Comparison of ENCODE assay signal across 7 mouse cellular contexts in the genomic region with DNA sequence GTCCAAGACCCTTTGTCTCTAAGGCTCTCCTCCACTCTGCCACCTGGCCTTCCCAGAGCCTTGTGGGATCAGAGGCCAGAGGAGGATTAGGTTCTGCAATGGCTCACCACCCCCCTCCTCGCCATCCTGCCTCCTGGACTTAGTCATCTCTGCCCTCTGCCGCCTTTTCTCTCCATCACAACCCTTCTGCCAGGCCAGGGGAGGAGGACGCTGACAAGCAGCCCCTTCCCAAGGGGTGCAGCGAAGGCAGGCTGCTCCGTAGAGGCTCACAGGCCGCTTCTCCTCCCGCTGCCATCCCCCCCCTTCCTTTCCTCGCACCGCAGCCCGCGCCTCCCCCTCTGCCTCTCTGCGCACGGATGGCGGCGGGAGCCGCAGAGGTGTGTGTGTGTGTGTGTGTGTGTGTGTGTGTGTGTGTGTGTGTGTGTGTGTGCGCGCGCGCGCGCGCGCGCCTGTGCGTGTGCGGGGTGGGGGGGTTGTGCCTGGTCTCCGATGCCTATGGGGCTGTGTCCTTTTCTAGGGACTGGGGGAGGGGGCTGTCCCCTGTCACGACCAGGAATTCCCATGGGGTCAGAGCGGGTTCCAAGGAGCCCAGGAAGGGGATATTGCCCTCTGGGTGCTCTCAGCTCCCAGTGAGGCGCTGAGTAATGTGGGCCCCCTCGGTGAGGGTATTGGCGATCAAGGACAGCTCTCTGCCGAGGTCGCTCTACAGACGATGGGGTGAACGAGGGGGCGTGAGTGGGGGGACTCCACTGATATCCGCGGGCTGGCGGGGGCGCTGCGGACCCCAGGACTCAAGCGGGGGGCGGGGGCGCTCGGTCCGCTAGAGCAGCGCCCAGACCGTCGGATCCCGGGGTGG. TPM values are rescaled to one million over a fixed set of nuclear protein-coding genes. Genes with fewer than 3 reads are reported as not detected.
DNase-seq lines count a peak whose midpoint lies in the region; ATAC-seq and TF ChIP-seq lines count a peak whose summit lies in the region.

A gene (plus strand): TSS at position 177 of the 856 bp plus-strand sequence.

- no peak for TF ChIP-seq CTCF in bone marrow, adult 2 months (IDR thresholded peaks at IDR 0.05; ENCODE audit: control insufficient read depth, insufficient read depth, low read length)
- TF ChIP-seq CTCF in heart, postnatal 0 days (IDR thresholded peaks at IDR 0.05; ENCODE audit: low read depth) = no peak
- TF ChIP-seq CTCF in small intestine, adult 2 months (IDR thresholded peaks at IDR 0.05; ENCODE audit: extremely low read depth, insufficient read length, insufficient replicate concordance, low read depth, low read length) = no peak

- H3K36me3 ChIP-seq in heart, postnatal 0 days (replicated peaks; ENCODE audit: control insufficient read depth, insufficient read depth, low read length) = no peaks in the 10 kb centered on the region
- H3K36me3 ChIP-seq in small intestine, adult 2 months (ENCODE audit: control insufficient read depth, insufficient read depth, low read length) = no peaks in the 10 kb centered on the region

- 2% methylated on average over 45 of the region's 52 CpGs for WGBS in bone marrow, adult 2 months
- WGBS in heart, postnatal 0 days = 3% methylated on average over 42 of the region's 52 CpGs
- WGBS in small intestine, adult 2 months = 2% methylated on average over 35 of the region's 52 CpGs

- H3K4me1 ChIP-seq in bone marrow, adult 2 months (ENCODE audit: control insufficient read depth, insufficient read depth, low read length) = no peaks in the 10 kb centered on the region
- H3K4me1 ChIP-seq in heart, postnatal 0 days (ENCODE audit: control insufficient read depth, insufficient read depth) = peaks cover 4% of the 10 kb centered on the region; the same call in 1 of the 2 replicates
- H3K4me1 ChIP-seq in small intestine, adult 2 months (ENCODE audit: control insufficient read depth, insufficient read depth, insufficient read length, low read length) = peaks cover 22% of the 10 kb centered on the region; the same call in 1 of the 2 replicates

- DNase-seq in Muller cell, postnatal 12 days (ENCODE audit: inconsistent ontology term) = peak; percentile 40
- no peak for DNase-seq in heart, postnatal 0 days (ENCODE audit: low spot score)
- DNase-seq in layer of hippocampus, adult 9-11 months = peak; percentile 62

- no peak for TF ChIP-seq EP300 in heart, postnatal 0 days (IDR thresholded peaks at IDR 0.05; ENCODE audit: low read depth)

- H3K4me3 ChIP-seq in bone marrow, adult 2 months (replicated peaks; ENCODE audit: control insufficient read depth, low read depth, low read length) = peak within 1 kb of the TSS; percentile 48
- peak within 1 kb of the TSS; percentile 48 for H3K4me3 ChIP-seq in heart, postnatal 0 days (ENCODE audit: low read depth, low read length)
- H3K4me3 ChIP-seq in small intestine, adult 2 months (ENCODE audit: low read depth, low read length) = peak within 1 kb of the TSS; percentile 83

- H3K9ac ChIP-seq in heart, postnatal 0 days (replicated peaks; ENCODE audit: low read depth, low read length) = peak within 1 kb of the TSS; percentile 51

- peaks cover 27% of the 10 kb centered on the region for H3K27me3 ChIP-seq in heart, postnatal 0 days (ENCODE audit: control insufficient read depth, insufficient read depth, low read length)
- H3K27me3 ChIP-seq in small intestine, adult 2 months (ENCODE audit: control insufficient read depth, insufficient read depth, low read length) = no peaks in the 10 kb centered on the region

- H3K27ac ChIP-seq in bone marrow, adult 2 months (ENCODE audit: control insufficient read depth, insufficient read depth, low read depth, low read length, poor library complexity) = no peak within 1 kb of the TSS
- H3K27ac ChIP-seq in heart, postnatal 0 days (ENCODE audit: low read depth) = no peak within 1 kb of the TSS
- no peak within 1 kb of the TSS for H3K27ac ChIP-seq in small intestine, adult 2 months (ENCODE audit: insufficient read depth, low read depth, low read length)

- ATAC-seq in erythroblast, adult 5-6 weeks (replicated peaks; ENCODE audit: low FRiP score, poor library complexity, severe bottlenecking) = no peak
- peak; percentile 12; the same call in 1 of the 2 replicates for ATAC-seq in heart, postnatal 0 days (ENCODE audit: insufficient read depth, low read depth)
- no peak for ATAC-seq in megakaryocyte progenitor cell, adult 5-6 weeks (replicated peaks; ENCODE audit: poor library complexity)

- no peaks in the 10 kb centered on the region for H3K9me3 ChIP-seq in heart, postnatal 0 days (replicated peaks; ENCODE audit: control insufficient read depth, low read length)

- TF ChIP-seq POLR2A in bone marrow, adult 2 months (IDR thresholded peaks at IDR 0.05; ENCODE audit: borderline replicate concordance, control insufficient read depth, low read depth, low read length) = no peak
- TF ChIP-seq POLR2A in small intestine, adult 2 months (IDR thresholded peaks at IDR 0.05; ENCODE audit: low read depth, low read length) = no peak

- H3K4me2 ChIP-seq in heart, postnatal 0 days (ENCODE audit: low read depth, low read length) = peak within 1 kb of the TSS; percentile 79

RNA-seq across cellular contexts. Expression of the gene that starts here (rescaled TPM):
- 71.7 and 127 TPM in 2 replicates for polyA plus RNA-seq in bone marrow, adult 2 months (2011; ENCODE audit: insufficient read depth, insufficient read length, low replicate concordance, missing spikeins)
- total RNA-seq in erythroblast, adult 5-6 weeks (2015; ENCODE audit: low replicate concordance) = 18.6 and 38.2 TPM in 2 replicates
- total RNA-seq in erythroblast, adult 5-6 weeks (2017; ENCODE audit: low replicate concordance) = 21.2 and 33.5 TPM in 2 replicates
- 61.9 and 79.9 TPM in 2 replicates for total RNA-seq in heart, postnatal 0 days (2014; rRNA removed; ENCODE audit: low replicate concordance)
- polyA plus RNA-seq in heart, postnatal 0 days (2015; fragmentation: Nextera tagmentation; extraction: Ambion mirVana) = 17.6 and 18.5 TPM in 2 replicates
- total RNA-seq in megakaryocyte progenitor cell, adult 5-6 weeks (2015) = 59.9 and 69.0 TPM in 2 replicates
- total RNA-seq in megakaryocyte progenitor cell, adult 5-6 weeks (2017) = 46.6 and 55.3 TPM in 2 replicates
- 121 and 275 TPM in 2 replicates for polyA plus RNA-seq in small intestine, adult 2 months (2012; rRNA removed)
